Mouse (Mus musculus) cerebral cortex, adult 2 months (tissue): ENCODE measurements around the gene Folr1.

Experiments used
- WGBS: fragments of 180-500 bp; shearing (Covaris S2); methylation state at CpG from one replicate; pipeline ENCODE4 v1.1.7; 2018; 5-methylcytosine and 5-hydroxymethylcytosine counted together

The Folr1 gene

GRCm38 (mm10) chr7:101870629-101871028, at the start of gene Folr1:
Gene Folr1, minus strand, starts transcription at chr7:101870788.
- 85% methylated on average over 2 of the region's 2 CpGs for WGBS

GRCm38 (mm10) chr7:101918071-101918470, 47.5 kb upstream of the Folr1 start:
- 33% methylated on average over 1 of the region's 1 CpGs for WGBS

- WGBS = 56% methylated on average over 3 of the region's 3 CpGs
Measured at GRCm38 (mm10) chr7:101911982-101912381, 41.4 kb upstream of the Folr1 start.

GRCm38 (mm10) chr7:101910138-101910537, 39.5 kb upstream of the Folr1 start:
- 71% methylated on average over 4 of the region's 4 CpGs for WGBS

GRCm38 (mm10) chr7:101908367-101908766, 37.8 kb upstream of the Folr1 start:
- WGBS = 63% methylated on average over 4 of the region's 4 CpGs

GRCm38 (mm10) chr7:101906696-101907095, 36.1 kb upstream of the Folr1 start:
- 63% methylated on average over 8 of the region's 8 CpGs for WGBS

GRCm38 (mm10) chr7:101906287-101906681, 35.7 kb upstream of the Folr1 start, which contains the start of gene Tomt:
Gene Tomt, minus strand, starts transcription at chr7:101906359.
- WGBS = 8% methylated on average over 11 of the region's 11 CpGs

GRCm38 (mm10) chr7:101905561-101906286, 35.1 kb upstream of the Folr1 start, which contains the start of gene Lamtor1:
Gene Lamtor1, plus strand, starts transcription at chr7:101905904.
- WGBS = under 1% methylated on average over 61 of the region's 61 CpGs

GRCm38 (mm10) chr7:101901969-101902368, 31.4 kb upstream of the Folr1 start:
- 95% methylated on average over 10 of the region's 10 CpGs for WGBS

- WGBS = 90% methylated on average over 16 of the region's 16 CpGs
Measured at GRCm38 (mm10) chr7:101900331-101901097, 29.9 kb upstream of the Folr1 start.

- under 1% methylated on average over 57 of the region's 57 CpGs for WGBS
Measured at GRCm38 (mm10) chr7:101896104-101897066, 25.8 kb upstream of the Folr1 start.

- WGBS = 19% methylated on average over 9 of the region's 9 CpGs
Measured at GRCm38 (mm10) chr7:101895695-101896094, 25.1 kb upstream of the Folr1 start.

- WGBS = 80% methylated on average over 4 of the region's 4 CpGs
Measured at GRCm38 (mm10) chr7:101888460-101888859, 17.9 kb upstream of the Folr1 start.

- WGBS = 50% methylated on average over 6 of the region's 6 CpGs
Measured at GRCm38 (mm10) chr7:101886274-101886673, 15.7 kb upstream of the Folr1 start.

- 99% methylated on average over 4 of the region's 4 CpGs for WGBS
Measured at GRCm38 (mm10) chr7:101884160-101884559, 13.6 kb upstream of the Folr1 start.

- 56% methylated on average over 9 of the region's 9 CpGs for WGBS
Measured at GRCm38 (mm10) chr7:101882413-101883154, 12.0 kb upstream of the Folr1 start.

GRCm38 (mm10) chr7:101880855-101881254, 10.3 kb upstream of the Folr1 start:
- WGBS = 52% methylated on average over 4 of the region's 4 CpGs

GRCm38 (mm10) chr7:101875978-101876377, 5.4 kb upstream of the Folr1 start:
- 97% methylated on average over 1 of the region's 1 CpGs for WGBS

- 76% methylated on average over 3 of the region's 3 CpGs for WGBS
Measured at GRCm38 (mm10) chr7:101871296-101871695, 708 bp upstream of the Folr1 start.

- 73% methylated on average over 7 of the region's 7 CpGs for WGBS
Measured at GRCm38 (mm10) chr7:101869163-101869500, 1.5 kb downstream of the Folr1 start.
